Mouse (Mus musculus): ENCODE measurements around the gene Lrch4. TPM values are rescaled to one million over a fixed set of nuclear protein-coding genes. Genes with fewer than 3 reads are reported as not detected.
A peak's percentile ranks its signal among the peaks of the same experiment; 100 is the strongest.

The Lrch4 gene
- polyA plus RNA-seq, 1 experiment from 2014 or later = 35.3 TPM

- no peak overlapping the region for H3K27ac ChIP-seq (replicated peaks; ENCODE audit: low read depth, low read length)
- no peak for DNase-seq (ENCODE audit: low spot score)
- H3K4me1 ChIP-seq (ENCODE audit: control insufficient read depth, insufficient read depth, low read length) = peaks cover 3% of the 10 kb centered on the region; the same call in 1 of the 2 replicates
- H3K9ac ChIP-seq (ENCODE audit: low read length) = no peak overlapping the region
- H3K9me3 ChIP-seq (ENCODE audit: control insufficient read depth, low read length) = no peaks in the 10 kb centered on the region
- no peak overlapping the region for H3K4me2 ChIP-seq (ENCODE audit: low read depth, severe bottlenecking)
- 87% methylated on average over 11 of the region's 11 CpGs for WGBS
- ATAC-seq (ENCODE audit: insufficient number of reproducible peaks, low FRiP score, low TSS enrichment, low read depth) = no peak
- no peak overlapping the region for H3K4me3 ChIP-seq (ENCODE audit: low read depth, low read length)
- H3K27me3 ChIP-seq (ENCODE audit: control insufficient read depth, insufficient read depth, low read length) = no peaks in the 10 kb centered on the region
- H3K36me3 ChIP-seq (ENCODE audit: control insufficient read depth, insufficient read depth, low read length) = no peaks in the 10 kb centered on the region
These were observed 4.9 kb upstream of the Lrch4 start for GRCm38 (mm10) chr5:137623937-137624530.

GRCm38 (mm10) chr5:137627991-137628390 is 930 bp upstream of the Lrch4 start:
- Histone ChIP-seq H3K9ac (ENCODE audit: low read length) (peak overlapping the region; percentile 38), H3K4me1 (ENCODE audit: control insufficient read depth, insufficient read depth, low read length) (peaks cover 21% of the 10 kb centered on the region), H3K27me3 (ENCODE audit: control insufficient read depth, insufficient read depth, low read length) (no peaks in the 10 kb centered on the region), H3K4me3 (ENCODE audit: low read depth, low read length) (peak overlapping the region; percentile 91), H3K36me3 (ENCODE audit: control insufficient read depth, insufficient read depth, low read length) (no peaks in the 10 kb centered on the region), H3K4me2 (ENCODE audit: low read depth, severe bottlenecking) (peak overlapping the region; percentile 60), H3K27ac (replicated peaks; ENCODE audit: low read depth, low read length) (peak overlapping the region; percentile 64), H3K9me3 (ENCODE audit: control insufficient read depth, low read length) (no peaks in the 10 kb centered on the region)
- DNase-seq (ENCODE audit: low spot score) (no peak), ATAC-seq (ENCODE audit: insufficient number of reproducible peaks, low FRiP score, low TSS enrichment, low read depth) (no peak)
- WGBS = 7% methylated on average over 9 of the region's 9 CpGs

GRCm38 (mm10) chr5:137629306-137629721 is 393 bp downstream of the Lrch4 start:
- no peaks in the 10 kb centered on the region for H3K9me3 ChIP-seq (ENCODE audit: control insufficient read depth, low read length)
- ATAC-seq (ENCODE audit: insufficient number of reproducible peaks, low FRiP score, low TSS enrichment, low read depth) (peak; percentile 36), DNase-seq (ENCODE audit: low spot score) (peak; percentile 74)
- H3K4me1 ChIP-seq (ENCODE audit: control insufficient read depth, insufficient read depth, low read length) = peaks cover 21% of the 10 kb centered on the region
- H3K27ac ChIP-seq (replicated peaks; ENCODE audit: low read depth, low read length) = peak overlapping the region; percentile 92
- H3K4me3 ChIP-seq (ENCODE audit: low read depth, low read length) = peak overlapping the region; percentile 91
- H3K4me2 ChIP-seq (ENCODE audit: low read depth, severe bottlenecking) = peak overlapping the region; percentile 76
- no peaks in the 10 kb centered on the region for H3K27me3 ChIP-seq (ENCODE audit: control insufficient read depth, insufficient read depth, low read length)
- H3K36me3 ChIP-seq (ENCODE audit: control insufficient read depth, insufficient read depth, low read length) = no peaks in the 10 kb centered on the region
- H3K9ac ChIP-seq (ENCODE audit: low read length) = peak overlapping the region; percentile 82
- WGBS = under 1% methylated on average over 23 of the region's 23 CpGs

GRCm38 (mm10) chr5:137629906-137630545 is 1.1 kb downstream of the Lrch4 start:
- Histone ChIP-seq H3K4me3 (ENCODE audit: low read depth, low read length) (peak overlapping the region; percentile 91), H3K27ac (replicated peaks; ENCODE audit: low read depth, low read length) (peak overlapping the region; percentile 92; the same call in 1 of the 2 replicates), H3K4me1 (ENCODE audit: control insufficient read depth, insufficient read depth, low read length) (peaks cover 18% of the 10 kb centered on the region), H3K9me3 (ENCODE audit: control insufficient read depth, low read length) (no peaks in the 10 kb centered on the region), H3K27me3 (ENCODE audit: control insufficient read depth, insufficient read depth, low read length) (no peaks in the 10 kb centered on the region), H3K9ac (ENCODE audit: low read length) (peak overlapping the region; percentile 82; the same call in 1 of the 2 replicates), H3K36me3 (ENCODE audit: control insufficient read depth, insufficient read depth, low read length) (no peaks in the 10 kb centered on the region), H3K4me2 (ENCODE audit: low read depth, severe bottlenecking) (peak overlapping the region; percentile 76)
- WGBS = 17% methylated on average over 6 of the region's 6 CpGs
- ATAC-seq (ENCODE audit: insufficient number of reproducible peaks, low FRiP score, low TSS enrichment, low read depth) (no peak), DNase-seq (ENCODE audit: low spot score) (peak; percentile 34)

- H3K4me3 ChIP-seq (ENCODE audit: low read depth, low read length) = peak overlapping the region; percentile 91
- peak overlapping the region; percentile 76 for H3K4me2 ChIP-seq (ENCODE audit: low read depth, severe bottlenecking)
- peak overlapping the region; percentile 23; the same call in 1 of the 2 replicates for H3K9ac ChIP-seq (ENCODE audit: low read length)
- H3K4me1 ChIP-seq (ENCODE audit: control insufficient read depth, insufficient read depth, low read length) = peaks cover 18% of the 10 kb centered on the region
- no peaks in the 10 kb centered on the region for H3K9me3 ChIP-seq (ENCODE audit: control insufficient read depth, low read length)
- H3K36me3 ChIP-seq (ENCODE audit: control insufficient read depth, insufficient read depth, low read length) = peaks cover 5% of the 10 kb centered on the region; the same call in 1 of the 2 replicates
- WGBS = 24% methylated on average over 3 of the region's 3 CpGs
- DNase-seq (ENCODE audit: low spot score) = no peak
- ATAC-seq (ENCODE audit: insufficient number of reproducible peaks, low FRiP score, low TSS enrichment, low read depth) = no peak
- H3K27ac ChIP-seq (replicated peaks; ENCODE audit: low read depth, low read length) = peak overlapping the region; percentile 92; the same call in 1 of the 2 replicates
- H3K27me3 ChIP-seq (ENCODE audit: control insufficient read depth, insufficient read depth, low read length) = no peaks in the 10 kb centered on the region
These were observed 1.7 kb downstream of the Lrch4 start for GRCm38 (mm10) chr5:137630602-137631001.

- Histone ChIP-seq H3K9me3 (ENCODE audit: control insufficient read depth, low read length) (no peaks in the 10 kb centered on the region), H3K27ac (replicated peaks; ENCODE audit: low read depth, low read length) (peak overlapping the region; percentile 58; the same call in 1 of the 2 replicates), H3K36me3 (ENCODE audit: control insufficient read depth, insufficient read depth, low read length) (peaks cover 7% of the 10 kb centered on the region), H3K4me2 (ENCODE audit: low read depth, severe bottlenecking) (peak overlapping the region; percentile 76; the same call in 1 of the 2 replicates), H3K4me1 (ENCODE audit: control insufficient read depth, insufficient read depth, low read length) (peaks cover 18% of the 10 kb centered on the region), H3K27me3 (ENCODE audit: control insufficient read depth, insufficient read depth, low read length) (no peaks in the 10 kb centered on the region), H3K9ac (ENCODE audit: low read length) (peak overlapping the region; percentile 23), H3K4me3 (ENCODE audit: low read depth, low read length) (peak overlapping the region; percentile 91; the same call in 1 of the 2 replicates)
- 70% methylated on average over 9 of the region's 9 CpGs for WGBS
- ATAC-seq (ENCODE audit: insufficient number of reproducible peaks, low FRiP score, low TSS enrichment, low read depth) = no peak
- no peak for DNase-seq (ENCODE audit: low spot score)
These were observed 2.2 kb downstream of the Lrch4 start for GRCm38 (mm10) chr5:137631171-137631570.

GRCm38 (mm10) chr5:137631591-137631990 is 2.7 kb downstream of the Lrch4 start:
- H3K27ac ChIP-seq (replicated peaks; ENCODE audit: low read depth, low read length) = peak overlapping the region; percentile 58; the same call in 1 of the 2 replicates
- H3K4me1 ChIP-seq (ENCODE audit: control insufficient read depth, insufficient read depth, low read length) = peaks cover 18% of the 10 kb centered on the region
- no peak for DNase-seq (ENCODE audit: low spot score)
- H3K27me3 ChIP-seq (ENCODE audit: control insufficient read depth, insufficient read depth, low read length) = no peaks in the 10 kb centered on the region
- peaks cover 9% of the 10 kb centered on the region for H3K36me3 ChIP-seq (ENCODE audit: control insufficient read depth, insufficient read depth, low read length)
- no peaks in the 10 kb centered on the region for H3K9me3 ChIP-seq (ENCODE audit: control insufficient read depth, low read length)
- no peak overlapping the region; the same call in 1 of the 2 replicates for H3K9ac ChIP-seq (ENCODE audit: low read length)
- ATAC-seq (ENCODE audit: insufficient number of reproducible peaks, low FRiP score, low TSS enrichment, low read depth) = no peak
- 78% methylated on average over 4 of the region's 4 CpGs for WGBS
- no peak overlapping the region for H3K4me3 ChIP-seq (ENCODE audit: low read depth, low read length)
- peak overlapping the region; percentile 76; the same call in 1 of the 2 replicates for H3K4me2 ChIP-seq (ENCODE audit: low read depth, severe bottlenecking)

- Histone ChIP-seq H3K27ac (replicated peaks; ENCODE audit: low read depth, low read length) (no peak overlapping the region), H3K9ac (ENCODE audit: low read length) (no peak overlapping the region), H3K4me3 (ENCODE audit: low read depth, low read length) (no peak overlapping the region), H3K4me1 (ENCODE audit: control insufficient read depth, insufficient read depth, low read length) (peaks cover 18% of the 10 kb centered on the region), H3K27me3 (ENCODE audit: control insufficient read depth, insufficient read depth, low read length) (no peaks in the 10 kb centered on the region), H3K9me3 (ENCODE audit: control insufficient read depth, low read length) (no peaks in the 10 kb centered on the region), H3K36me3 (ENCODE audit: control insufficient read depth, insufficient read depth, low read length) (peaks cover 20% of the 10 kb centered on the region), H3K4me2 (ENCODE audit: low read depth, severe bottlenecking) (no peak overlapping the region)
- 80% methylated on average over 12 of the region's 12 CpGs for WGBS
- DNase-seq (ENCODE audit: low spot score) = no peak
- no peak for ATAC-seq (ENCODE audit: insufficient number of reproducible peaks, low FRiP score, low TSS enrichment, low read depth)
These were observed 4.6 kb downstream of the Lrch4 start for GRCm38 (mm10) chr5:137633397-137634084.

Data from limb, embryonic 11.5 days (tissue).